Mouse (Mus musculus) left cerebral cortex, postnatal 36 days (tissue): ENCODE data around the gene Aox4. TPM values are rescaled to one million over a fixed set of nuclear protein-coding genes. Genes with fewer than 3 reads are reported as not detected.

Experiments used
- DNase-seq, 2 experiments: peaks; one replicate each; pipeline ENCODE4 v3.0.0; 2021 to 2022; ENCODE audit warnings: low spot score in 2 of 2, mixed read lengths in 1 of 2
- intact Hi-C: fragments of 180-260 bp; cut with DNase I; formaldehyde crosslinking; loops from one replicate; pipeline ENCODE4 v1.15.1; 2025
- total RNA-seq, 2 experiments: library from RNA; stranded (reverse); gene quantifications; 2 replicates each; pipeline ENCODE4 v1.2.3; 2021

Gene Aox4
- total RNA-seq = 1 to 10 TPM; 5.3 to 5.8 TPM

DNA sequence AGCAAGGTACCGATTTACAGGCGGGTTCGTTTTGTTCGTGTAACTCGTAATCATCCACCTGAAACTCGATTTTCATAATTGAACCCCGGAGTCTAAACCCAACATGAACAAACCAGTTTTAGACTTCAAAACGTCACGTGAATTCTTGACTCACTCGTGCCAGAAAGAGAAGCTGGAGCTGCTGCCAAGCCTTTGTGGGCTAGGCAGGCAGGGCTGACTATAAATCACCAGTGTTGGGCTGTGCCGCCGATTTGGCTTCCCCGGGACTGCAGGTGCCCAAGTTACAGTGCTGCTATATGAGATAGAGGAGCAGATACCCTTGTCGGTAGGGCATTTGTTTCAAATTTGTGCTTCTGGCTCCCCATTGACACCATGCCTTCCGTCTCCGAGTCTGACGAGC, at the start of gene Aox4:
Gene Aox4 (plus strand): TSS at position 195 of the 400 bp plus-strand sequence.
- intact Hi-C loops = no loop called here
- peak; percentile 55 to 59 for DNase-seq

DNA sequence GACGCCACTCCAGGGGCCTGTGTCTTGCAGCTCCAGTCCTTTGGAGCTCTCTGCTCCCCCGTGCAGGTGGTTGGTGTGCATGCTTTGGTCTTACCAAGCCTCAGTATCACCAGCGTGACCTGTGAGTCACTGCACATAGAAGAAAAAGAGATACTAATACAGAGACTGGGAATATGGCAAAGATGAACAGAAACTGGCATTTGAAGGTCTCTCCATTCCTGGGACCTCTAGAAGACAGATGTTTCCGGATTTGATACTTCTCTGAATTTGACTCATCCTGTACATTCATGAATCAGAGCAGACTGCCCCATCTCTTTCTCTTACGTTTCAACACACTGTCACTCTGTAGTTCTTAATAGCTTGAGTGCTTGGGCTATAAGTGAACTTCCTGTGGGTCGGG, 40.3 kb upstream of the Aox4 start:
- intact Hi-C loops = no loop called here
- DNase-seq = no peak

DNA sequence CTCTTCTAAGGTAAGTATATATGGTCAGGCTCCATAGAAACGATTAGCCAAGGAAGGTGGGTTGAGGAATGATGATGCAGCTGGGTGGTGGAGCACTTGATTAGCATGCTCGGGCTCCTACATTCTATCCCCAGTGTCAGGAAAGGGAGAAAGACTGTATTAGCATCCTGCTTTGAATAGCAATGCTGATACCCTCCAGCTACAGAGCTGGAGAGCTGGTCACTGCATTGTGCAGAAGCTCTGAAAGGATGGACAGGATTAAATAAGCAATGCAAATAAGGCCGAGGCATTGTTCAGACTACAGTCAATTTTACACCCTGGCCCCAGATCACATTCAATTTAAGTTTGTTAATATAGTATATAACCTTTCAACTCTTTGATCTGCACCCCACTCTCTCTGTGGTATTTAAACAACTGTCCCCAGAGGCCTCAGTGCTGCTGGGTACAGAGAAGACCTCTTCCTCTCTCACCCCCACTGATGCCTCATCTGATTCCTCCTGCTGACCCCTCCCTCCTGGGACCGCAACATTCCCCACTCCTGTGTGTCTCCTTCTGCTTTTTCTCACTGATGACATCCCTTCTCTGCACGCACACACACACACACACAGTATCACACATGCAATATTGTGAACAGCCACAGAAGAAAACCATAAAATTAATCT, 21.6 kb upstream of the Aox4 start:
- DNase-seq = no peak
- intact Hi-C loops = no loop called here

DNA sequence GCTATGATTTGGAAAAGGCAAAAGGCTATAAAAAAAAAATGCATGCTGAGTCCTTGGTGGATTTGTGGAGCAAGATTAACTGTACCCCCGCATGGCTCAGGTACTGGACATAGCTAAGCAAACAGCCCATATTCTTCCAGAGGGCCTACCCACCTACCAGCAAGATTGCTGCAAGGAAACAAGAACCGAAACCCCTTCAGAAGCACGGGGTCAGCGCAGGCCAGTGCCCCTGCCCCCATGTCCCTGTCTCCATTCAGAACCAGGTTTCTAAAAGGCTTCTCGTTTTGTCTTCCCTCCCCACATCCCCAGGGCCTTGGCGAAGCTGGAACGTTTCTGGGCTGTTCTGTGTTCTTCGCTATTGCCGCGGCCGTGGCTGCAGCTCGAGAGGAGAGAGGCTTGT, 15.9 kb upstream of the Aox4 start:
- no peak for DNase-seq
- intact Hi-C loops = no loop called here

DNA sequence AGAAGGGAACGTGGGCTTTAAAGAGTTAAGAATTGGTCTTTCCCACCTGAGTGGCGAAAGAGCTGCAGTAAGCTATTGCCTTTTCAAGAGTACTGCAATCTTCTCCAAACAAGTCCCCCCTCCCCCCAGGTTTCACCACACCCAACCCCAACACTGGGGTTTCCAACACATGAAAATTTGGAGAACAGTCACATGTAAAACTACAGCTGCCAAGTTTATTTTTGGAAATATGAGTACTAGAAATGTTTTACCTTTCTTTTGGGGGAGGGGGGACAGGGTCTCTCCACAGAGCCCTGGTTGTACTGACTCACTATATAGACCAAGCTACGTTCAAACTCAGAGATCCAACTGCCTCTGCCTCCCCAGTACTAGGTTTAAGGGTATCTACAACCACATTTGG, 15.2 kb upstream of the Aox4 start:
- DNase-seq = no peak
- intact Hi-C loops = no loop called here

DNA sequence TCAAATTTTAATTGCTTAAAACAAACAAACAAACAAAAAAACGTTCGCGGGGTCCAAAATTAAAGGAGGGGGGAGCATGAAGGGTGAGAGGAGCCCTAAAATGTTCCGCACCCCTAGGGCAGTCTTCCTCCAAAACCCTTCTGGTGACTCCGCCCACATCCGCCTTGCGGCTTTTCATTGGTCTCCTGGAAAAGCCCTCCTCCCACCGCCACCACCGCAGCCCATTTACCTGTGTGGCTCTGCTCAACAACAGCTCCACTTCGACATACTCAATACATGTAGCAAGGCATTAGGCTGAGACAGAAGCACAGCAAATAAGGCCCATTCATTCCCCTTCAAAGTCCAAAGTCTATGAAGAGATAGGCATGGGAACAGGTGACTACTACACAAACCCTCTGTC, 14.7 kb upstream of the Aox4 start:
- intact Hi-C loops = no loop called here
- DNase-seq = no peak

DNA sequence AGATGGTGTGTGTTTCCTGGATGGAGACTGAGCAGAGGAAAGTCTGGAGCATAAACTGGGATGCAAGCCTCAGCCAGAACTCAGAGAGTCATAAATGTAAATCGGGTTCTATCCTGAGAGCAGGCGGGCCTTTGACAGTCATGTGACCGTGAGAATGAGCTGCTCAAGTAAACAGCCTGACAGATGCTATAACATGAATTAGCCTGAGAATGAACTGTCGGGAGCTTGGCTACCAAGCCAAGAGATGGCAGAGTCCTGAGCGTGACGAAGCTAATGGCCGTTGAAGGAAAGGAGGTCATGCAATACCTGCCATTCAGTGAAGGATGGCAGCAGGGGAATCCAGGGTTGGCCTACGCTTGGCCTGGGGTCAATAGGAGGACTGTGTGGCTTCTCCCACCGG, 13.2 kb upstream of the Aox4 start:
- intact Hi-C loops = no loop called here

DNA sequence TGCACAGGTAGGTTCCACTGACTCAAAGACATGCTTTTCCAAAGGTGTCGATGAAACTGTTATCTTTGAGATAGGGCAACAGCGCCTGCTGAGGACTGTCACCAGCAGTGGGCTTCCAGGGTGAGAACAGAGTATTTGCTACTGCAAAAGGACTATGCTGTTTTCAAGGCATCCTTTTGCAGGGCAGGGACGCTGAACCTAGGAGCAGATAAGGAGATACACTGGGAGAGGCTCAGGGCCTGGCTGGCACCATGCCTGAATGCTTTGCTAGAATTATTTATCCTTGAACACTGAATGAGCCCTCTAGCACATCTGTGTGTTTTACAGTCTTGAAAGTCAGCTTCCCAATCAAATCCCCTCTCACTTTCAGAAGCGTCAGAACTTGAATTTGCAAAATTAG, 11.8 kb upstream of the Aox4 start:
- intact Hi-C loops = no loop called here

More for the DNA sequence above, 13.2 kb upstream of the Aox4 start:
- DNase-seq = no peak

DNA sequence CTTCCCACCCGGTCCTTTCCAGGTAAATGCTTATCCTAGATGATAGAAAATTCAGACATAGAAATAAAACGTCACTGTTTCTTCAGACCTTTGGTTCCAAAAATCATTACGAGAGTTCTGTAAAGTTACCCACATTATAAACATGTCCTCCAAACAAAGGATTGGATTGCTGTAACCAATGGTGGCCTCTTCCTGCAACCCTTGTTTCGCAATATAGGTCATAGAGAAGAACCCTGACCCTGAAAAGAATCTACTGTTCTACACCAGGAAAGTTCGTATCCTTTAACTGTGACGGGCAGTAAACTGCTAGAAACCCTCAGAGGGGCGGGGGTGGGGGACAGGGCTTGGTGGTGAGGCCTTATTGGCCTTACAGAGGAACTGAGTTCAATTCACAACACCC, 2.6 kb downstream of the Aox4 start:
- DNase-seq = no peak
- intact Hi-C loops = no loop called here

More for the DNA sequence above, 11.8 kb upstream of the Aox4 start:
- no peak for DNase-seq

DNA sequence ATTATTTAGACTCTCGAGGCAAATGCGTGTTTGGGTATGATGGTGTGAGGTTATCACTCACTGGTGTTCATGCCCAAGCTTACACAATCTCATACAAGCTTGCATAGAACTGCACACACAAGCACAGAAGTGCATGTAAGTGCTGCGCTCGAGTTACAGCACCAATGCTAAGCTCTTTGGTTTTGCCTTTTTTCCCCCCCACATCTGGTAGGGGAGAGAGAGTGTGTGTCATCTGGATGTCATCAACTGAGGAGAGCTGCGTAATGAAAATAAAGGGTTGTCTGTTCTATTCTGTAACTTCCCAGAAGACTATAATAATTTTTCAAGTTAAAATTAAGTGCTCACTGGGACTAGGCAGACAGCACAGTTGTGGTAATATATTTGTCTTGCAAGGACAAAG, 3.6 kb downstream of the Aox4 start:
- intact Hi-C loops = no loop called here
- DNase-seq = no peak

DNA sequence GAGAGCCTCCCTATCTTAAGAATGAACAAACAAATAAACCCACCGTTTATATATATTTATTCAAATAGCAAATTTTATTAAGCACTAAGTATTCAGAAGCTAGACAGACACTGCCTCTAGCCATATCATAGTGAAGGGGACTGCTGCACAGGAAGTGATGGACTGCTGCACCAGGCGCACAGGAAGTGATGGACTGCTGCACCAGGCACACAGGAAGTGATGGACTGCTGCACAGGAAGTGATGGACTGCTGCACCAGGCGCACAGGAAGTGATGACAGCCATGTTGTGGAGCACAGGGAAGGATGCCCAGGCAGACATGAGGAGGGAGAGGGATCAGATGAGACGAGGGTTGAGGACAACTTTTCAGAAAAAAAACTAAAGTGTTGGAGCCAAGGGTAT, 5.2 kb downstream of the Aox4 start:
- no peak for DNase-seq
- intact Hi-C loops = no loop called here

DNA sequence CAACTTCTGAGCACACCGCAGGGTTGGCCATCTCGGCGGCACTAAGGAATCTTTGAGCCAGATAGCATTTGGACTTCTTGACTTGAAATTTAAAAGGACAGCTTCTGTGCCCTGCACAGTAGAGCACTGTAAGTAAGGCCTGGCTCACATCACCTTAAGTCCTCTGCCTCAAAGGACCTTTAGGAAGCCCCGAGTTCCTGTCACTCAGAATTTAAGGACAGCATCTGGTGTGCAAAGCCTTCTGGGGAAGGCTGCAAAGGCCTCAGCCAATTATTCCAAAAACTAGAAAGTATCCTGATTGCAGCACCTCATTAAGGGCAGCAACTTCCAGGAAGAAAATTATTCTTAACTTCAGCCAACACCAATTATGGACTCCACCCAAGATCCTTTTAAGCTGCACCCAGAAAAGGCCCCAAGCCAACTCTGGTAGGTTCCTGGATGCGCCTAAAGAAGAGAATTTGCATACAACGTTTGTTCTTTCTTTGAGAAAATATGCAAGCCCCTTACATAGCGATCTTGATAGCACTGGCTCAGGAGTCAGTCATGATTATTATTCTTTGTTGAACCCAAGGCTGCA, 5.8 kb downstream of the Aox4 start:
- intact Hi-C loops = no loop called here
- DNase-seq = no peak

DNA sequence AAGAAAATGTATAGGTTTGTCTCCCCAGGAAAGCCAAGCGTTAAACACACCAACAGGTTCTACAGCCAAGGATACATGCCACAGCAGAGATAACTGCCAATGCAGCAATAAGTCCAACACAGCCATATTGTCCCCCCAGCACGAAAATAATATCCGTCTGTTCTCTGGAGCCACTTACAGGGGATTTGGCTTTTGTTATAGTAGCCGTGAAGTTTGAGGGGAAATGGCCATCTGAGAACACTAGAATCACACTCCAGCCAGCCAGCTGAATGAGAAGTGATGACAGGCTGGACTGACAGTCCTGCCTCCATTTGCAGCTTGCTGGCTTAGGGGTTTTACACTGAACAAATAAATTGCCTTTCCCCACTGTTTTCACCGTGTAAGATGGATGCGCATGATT, 10.9 kb downstream of the Aox4 start:
- intact Hi-C loops = no loop called here
- DNase-seq = no peak

DNA sequence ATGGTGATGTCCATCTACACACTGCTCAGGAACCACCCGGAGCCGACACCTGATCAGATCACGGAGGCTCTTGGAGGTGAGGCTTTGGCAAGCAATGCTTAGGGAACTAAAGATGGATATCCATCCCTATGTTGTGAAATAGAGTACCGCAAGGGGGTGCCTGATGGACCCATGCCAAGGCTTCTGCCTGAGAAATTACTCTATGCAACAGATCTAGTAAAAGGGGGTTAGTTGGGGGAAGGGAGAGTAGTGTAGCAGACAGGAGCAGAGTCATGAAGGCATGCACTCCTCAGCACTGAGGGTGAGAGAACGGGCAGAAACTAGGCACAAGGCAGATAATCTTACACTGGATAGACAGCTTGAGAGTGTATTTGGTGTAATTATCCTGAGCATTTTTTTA, 11.7 kb downstream of the Aox4 start:
- DNase-seq = no peak
- intact Hi-C loops = no loop called here

DNA sequence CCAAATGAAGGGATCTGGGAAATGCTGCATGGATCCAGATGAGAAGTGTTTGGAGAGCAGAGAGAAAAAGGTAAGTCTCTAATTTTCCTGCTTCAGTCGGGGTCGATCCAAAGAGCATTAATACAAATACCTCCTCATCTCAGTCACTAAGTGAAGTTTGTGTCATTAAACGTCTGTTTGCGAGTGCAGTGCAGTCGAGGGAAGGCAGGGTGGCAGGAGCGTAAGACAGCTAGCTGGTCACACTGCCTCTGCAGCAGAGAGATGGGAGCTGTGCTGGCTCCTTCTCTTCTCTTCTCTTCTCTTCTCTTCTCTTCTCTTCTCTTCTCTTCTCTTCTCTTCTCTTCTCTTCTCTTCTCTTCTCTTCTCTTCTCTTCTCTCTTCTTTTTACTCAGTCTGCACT, 17.9 kb downstream of the Aox4 start:
- DNase-seq = no peak
- intact Hi-C loops = no loop called here

DNA sequence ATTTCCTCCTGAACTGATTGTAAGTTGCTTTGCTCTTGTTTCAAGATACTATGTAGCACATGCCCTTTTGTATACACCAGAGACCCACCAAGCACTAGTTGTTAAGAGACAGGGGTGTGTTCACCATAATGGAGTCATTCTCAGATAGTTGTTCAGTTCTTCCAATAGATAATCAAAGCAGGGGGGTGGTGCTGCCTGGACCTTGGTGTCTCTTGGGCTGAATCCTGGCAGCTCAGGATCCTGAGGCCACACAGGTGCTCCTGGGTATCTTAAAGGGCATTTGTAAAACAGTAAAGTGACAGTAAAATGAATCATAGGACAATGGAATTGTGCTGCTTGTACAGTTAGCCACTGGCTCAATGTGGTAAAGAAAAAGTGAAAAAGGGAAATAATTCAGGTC, 18.7 kb downstream of the Aox4 start:
- intact Hi-C loops = no loop called here
- DNase-seq = no peak

DNA sequence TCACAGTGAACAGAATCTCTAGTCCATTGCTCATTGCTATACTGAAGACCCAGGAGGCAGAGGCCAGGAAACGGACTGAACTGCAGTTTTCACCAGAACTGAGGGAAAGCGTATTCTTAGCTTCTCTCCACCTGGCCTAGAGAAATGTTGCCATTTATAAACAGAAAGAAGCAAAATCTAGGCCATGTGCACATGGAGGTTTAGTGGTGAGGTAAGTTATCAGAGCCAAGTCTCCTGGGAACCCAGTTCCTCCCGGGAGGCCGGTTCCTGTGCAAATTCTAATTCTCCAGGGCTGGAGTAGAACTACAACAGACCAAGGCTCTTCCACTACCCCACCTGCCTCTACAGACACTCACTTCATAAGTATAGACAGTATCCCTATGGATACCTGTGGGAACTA, 19.6 kb downstream of the Aox4 start:
- DNase-seq = no peak
- intact Hi-C loops = no loop called here

DNA sequence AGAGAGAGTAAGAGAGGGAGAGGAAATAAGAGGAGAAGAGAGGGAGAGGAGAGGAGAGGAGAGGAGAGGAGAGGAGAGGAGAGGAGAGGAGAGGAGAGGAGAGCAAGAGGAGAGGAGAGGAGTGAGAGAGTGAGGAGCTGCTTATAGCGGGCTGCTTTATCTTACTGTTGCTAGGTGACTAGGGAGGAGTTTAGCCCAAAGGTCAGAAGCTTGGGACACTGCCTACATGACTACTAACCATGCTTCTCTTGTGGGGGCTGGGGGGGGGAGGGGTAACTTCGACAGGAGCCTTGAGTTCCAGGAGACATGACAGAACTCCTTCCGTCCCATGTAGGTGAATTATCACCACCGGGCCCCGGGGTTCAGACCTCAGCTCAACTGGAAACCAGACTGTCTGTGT, 20.3 kb downstream of the Aox4 start:
- intact Hi-C loops = no loop called here
- no peak for DNase-seq

DNA sequence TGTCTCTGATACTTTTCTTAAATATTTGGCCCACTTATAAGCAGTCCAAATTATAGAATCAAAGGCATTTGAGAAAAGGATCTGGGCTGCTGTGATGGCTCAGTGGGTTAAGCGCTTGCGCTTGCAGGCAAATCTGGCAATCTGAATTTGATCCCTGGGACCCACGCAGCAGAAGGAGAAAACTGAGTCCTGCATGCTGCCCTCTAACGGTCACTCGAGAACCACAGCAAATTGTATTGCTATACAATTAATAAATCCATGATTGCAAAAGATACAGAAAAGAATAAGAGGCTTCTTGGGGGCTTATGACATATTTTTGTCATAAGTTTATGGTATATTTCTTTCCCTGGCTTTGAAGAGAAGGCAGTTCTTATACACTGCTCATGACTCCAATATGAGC, 25.2 kb downstream of the Aox4 start:
- intact Hi-C loops = no loop called here
- DNase-seq = no peak

DNA sequence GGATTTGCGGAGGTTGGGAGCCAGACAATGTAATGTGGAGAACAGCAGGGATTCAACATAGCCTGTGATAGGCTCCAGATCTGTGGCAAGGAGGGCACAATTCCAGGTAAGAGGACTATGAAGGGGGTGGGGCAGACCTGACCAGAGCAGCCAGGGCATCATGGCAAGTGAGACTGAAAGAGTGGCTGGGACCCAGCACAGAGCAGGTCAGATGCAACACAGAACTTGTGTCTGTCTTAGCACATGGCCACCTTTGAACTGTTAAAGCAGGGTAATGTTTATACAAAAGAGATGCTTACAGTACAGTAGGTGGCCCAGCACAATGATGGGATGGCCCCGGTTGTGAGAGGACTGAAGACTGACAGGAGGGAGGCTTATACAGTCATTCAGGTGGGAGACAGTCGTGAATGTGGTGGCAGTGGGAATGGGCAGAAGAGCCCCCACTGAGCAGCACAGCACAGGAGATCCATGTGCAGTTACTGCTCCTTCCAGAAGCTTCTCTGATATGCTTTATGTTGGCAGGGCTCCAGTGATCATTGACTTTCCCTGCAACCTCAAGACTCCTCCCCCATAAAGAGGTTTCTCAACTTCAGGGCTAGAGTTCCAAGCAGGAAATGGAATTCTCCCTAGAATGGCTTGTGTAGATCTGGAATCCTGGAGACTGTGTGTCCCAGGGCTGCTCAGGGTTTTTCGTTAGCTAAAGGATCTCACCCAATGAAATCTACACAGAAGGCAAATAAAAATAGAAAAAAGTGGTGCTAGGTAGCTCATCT, 27.5 kb downstream of the Aox4 start:
- DNase-seq = no peak
- intact Hi-C loops = no loop called here

DNA sequence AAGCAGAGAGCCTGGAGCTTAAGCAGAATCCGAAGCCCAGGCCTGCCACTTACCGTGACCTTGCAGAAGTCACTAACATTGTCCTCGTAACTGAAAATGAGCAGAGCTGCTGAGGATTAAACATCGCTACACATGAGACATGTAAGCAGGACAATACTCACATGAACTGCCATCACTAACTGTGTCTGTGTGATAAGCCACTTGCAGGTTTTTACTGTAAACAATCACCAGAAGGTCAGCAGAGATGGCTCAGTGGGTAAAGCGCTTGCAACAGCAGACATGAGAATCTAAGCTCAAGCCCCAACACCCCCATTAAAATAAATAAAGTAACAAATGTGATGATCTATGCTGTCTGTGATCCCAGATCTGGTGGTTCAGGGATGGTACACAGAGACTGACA, 28.2 kb downstream of the Aox4 start:
- DNase-seq = no peak
- intact Hi-C loops = no loop called here
